ENCODE assay signal across 21 mouse cellular contexts in genomic region chr17:5710320-5711104, GRCm38 (mm10).
DNase-seq lines count a peak whose midpoint lies in the region; ATAC-seq and TF ChIP-seq lines count a peak whose summit lies in the region.
"Had no signal": no experiment of that assay in that cellular context is flagged by ENCODE, and none has a peak within 500 bp of the region (broad histone marks: within the 10 kb centered on the region; RNA-seq: fewer than 3 reads in every experiment).

No protein-coding gene starts in this region.

- H3K9me3 ChIP-seq in forebrain, embryonic 15.5 days, result no peaks in the 10 kb centered on the region
- H3K9me3 ChIP-seq in forebrain, embryonic 10.5 days, result no peaks in the 10 kb centered on the region
- no peaks in the 10 kb centered on the region for H3K9me3 ChIP-seq in megakaryocyte, embryonic 14.5 days
- no peaks in the 10 kb centered on the region for H3K9me3 ChIP-seq in midbrain, embryonic 15.5 days
- H3K9me3 ChIP-seq in stomach, postnatal 0 days (ENCODE audit: control insufficient read depth, low read length), result no peaks in the 10 kb centered on the region

- H3K4me2 ChIP-seq in forebrain, embryonic 15.5 days (replicated peaks), result no peak overlapping the region
- no peak overlapping the region for H3K4me2 ChIP-seq in midbrain, embryonic 15.5 days
- no peak overlapping the region for H3K4me2 ChIP-seq in stomach, postnatal 0 days (replicated peaks; ENCODE audit: low read depth)

- H3K36me3 ChIP-seq in forebrain, embryonic 15.5 days, result no peaks in the 10 kb centered on the region
- no peaks in the 10 kb centered on the region for H3K36me3 ChIP-seq in forebrain, embryonic 10.5 days (replicated peaks)
- H3K36me3 ChIP-seq in megakaryocyte, embryonic 14.5 days (replicated peaks; ENCODE audit: low read length), result no peaks in the 10 kb centered on the region
- no peaks in the 10 kb centered on the region for H3K36me3 ChIP-seq in midbrain, embryonic 15.5 days (replicated peaks)
- H3K36me3 ChIP-seq in stomach, postnatal 0 days (ENCODE audit: control insufficient read depth, insufficient read depth, low read length), result no peaks in the 10 kb centered on the region

- H3K4me1 ChIP-seq in forebrain, embryonic 15.5 days, result peaks cover 15% of the 10 kb centered on the region
- H3K4me1 ChIP-seq in forebrain, embryonic 10.5 days, result peaks cover 28% of the 10 kb centered on the region
- H3K4me1 ChIP-seq in megakaryocyte, embryonic 14.5 days, result peaks cover 52% of the 10 kb centered on the region
- H3K4me1 ChIP-seq in midbrain, embryonic 15.5 days, result peaks cover 14% of the 10 kb centered on the region
- no peaks in the 10 kb centered on the region for H3K4me1 ChIP-seq in stomach, postnatal 0 days (replicated peaks; ENCODE audit: control insufficient read depth, insufficient read depth)

- 67% methylated on average over 7 of the region's 7 CpGs for WGBS in forebrain, embryonic 15.5 days
- WGBS in forebrain, embryonic 10.5 days, result 86% methylated on average over 7 of the region's 7 CpGs
- 57% methylated on average over 7 of the region's 7 CpGs for WGBS in midbrain, embryonic 15.5 days
- 49% methylated on average over 7 of the region's 7 CpGs for WGBS in stomach, postnatal 0 days

- no peak overlapping the region for H3K4me3 ChIP-seq in forebrain, embryonic 15.5 days
- no peak overlapping the region for H3K4me3 ChIP-seq in forebrain, embryonic 10.5 days
- H3K4me3 ChIP-seq in megakaryocyte, embryonic 14.5 days (replicated peaks), result peak overlapping the region; percentile 24
- no peak overlapping the region for H3K4me3 ChIP-seq in midbrain, embryonic 15.5 days
- no peak overlapping the region for H3K4me3 ChIP-seq in stomach, postnatal 0 days (ENCODE audit: low read depth, low read length)
- H3K4me3 ChIP-seq: gastrocnemius, adult 2 months; heart, adult 2 months had no signal

- peak overlapping the region; percentile 50; the same call in 1 of the 2 replicates for H3K27ac ChIP-seq in forebrain, embryonic 15.5 days (replicated peaks)
- H3K27ac ChIP-seq in forebrain, embryonic 10.5 days, result no peak overlapping the region
- 0 out of 2 replicates have a peak overlapping the region, but pooled peaks have one; percentile 42 for H3K27ac ChIP-seq in midbrain, embryonic 15.5 days
- no peak overlapping the region for H3K27ac ChIP-seq in stomach, postnatal 0 days (replicated peaks)
- H3K27ac ChIP-seq: gastrocnemius, adult 2 months; heart, adult 2 months; kidney, postnatal 0 days had no signal

- no peaks in the 10 kb centered on the region for H3K27me3 ChIP-seq in forebrain, embryonic 15.5 days
- peaks cover 3% of the 10 kb centered on the region; the same call in 1 of the 2 replicates for H3K27me3 ChIP-seq in forebrain, embryonic 10.5 days (ENCODE audit: poor library complexity, severe bottlenecking)
- peaks cover 20% of the 10 kb centered on the region for H3K27me3 ChIP-seq in megakaryocyte, embryonic 14.5 days (replicated peaks)
- no peaks in the 10 kb centered on the region for H3K27me3 ChIP-seq in midbrain, embryonic 15.5 days (replicated peaks)
- H3K27me3 ChIP-seq in stomach, postnatal 0 days (ENCODE audit: control insufficient read depth, insufficient read depth, low read length), result no peaks in the 10 kb centered on the region

- ATAC-seq in forebrain, embryonic 15.5 days (replicated peaks), result no peak
- no peak for ATAC-seq in megakaryocyte, adult 5-6 weeks (ENCODE audit: poor library complexity, severe bottlenecking)
- ATAC-seq in midbrain, embryonic 15.5 days (replicated peaks), result peak; percentile 30; the same call in 1 of the 2 replicates
- peak; percentile 53; the same call in 1 of the 2 replicates for ATAC-seq in stomach, postnatal 0 days (ENCODE audit: low FRiP score, low TSS enrichment)
- ATAC-seq: intestine, embryonic 16.5 days had no signal

- TF ChIP-seq EP300 in stomach, postnatal 0 days (optimal IDR thresholded peaks at IDR 0.05), result no peak

- DNase-seq in forebrain, embryonic 10.5 days (ENCODE audit: extremely low spot score, low spot score), result no peak
- no peak for DNase-seq in stomach, postnatal 0 days (ENCODE audit: low spot score)
- DNase-seq in gastrocnemius, adult 18-20 months (ENCODE audit: low spot score), result no peak
- no peak for DNase-seq in cerebellum, postnatal 25 days
- DNase-seq: adrenal gland, postnatal 36 days; cerebellum, adult 11 months; gastrocnemius, adult 2 months; heart, adult 2 months; heart, postnatal 14 days; layer of hippocampus, adult 9-11 months; liver; lung, adult 2 months; lung, postnatal 4 days; right cerebral cortex, postnatal 4 days; thymus, postnatal 14 days had no signal

- H3K9ac ChIP-seq in forebrain, embryonic 15.5 days (replicated peaks), result no peak overlapping the region
- no peak overlapping the region for H3K9ac ChIP-seq in midbrain, embryonic 15.5 days
- no peak overlapping the region for H3K9ac ChIP-seq in stomach, postnatal 0 days (ENCODE audit: low read length)

- TF ChIP-seq CTCF in stomach, postnatal 0 days (IDR thresholded peaks at IDR 0.05; ENCODE audit: low read depth), result no peak

Comparison
In these comparisons a context has a peak if more than half of its experiments do, and no peak if none do; other contexts are left out.
1. H3K27ac ChIP-seq: peak in forebrain, embryonic 15.5 days (single experiment) and midbrain, embryonic 15.5 days (single experiment); none in forebrain, embryonic 10.5 days (single experiment) and stomach, postnatal 0 days (single experiment).
2. ATAC-seq: peak in midbrain, embryonic 15.5 days (single experiment) and stomach, postnatal 0 days (single experiment); none in forebrain, embryonic 15.5 days (single experiment) and megakaryocyte, adult 5-6 weeks (single experiment).